Mouse (Mus musculus) midbrain, embryonic 16.5 days (tissue): ENCODE measurements around the gene Lrwd1. TPM values are rescaled to one million over a fixed set of nuclear protein-coding genes. Genes with fewer than 3 reads are reported as not detected.

Experiments used
- ATAC-seq: fragments of 200-750 bp; cut with Nextera tagmentation; 2 replicates; pipeline ENCODE4 v1.8.0; 2017; ENCODE audit warnings: moderate TSS enrichment
- H3K27ac ChIP-seq: fragments of 300-500 bp; sonication (generic); 2 replicates; pipeline ENCODE4 v1.5.1; 2014; ENCODE audit warnings: mild to moderate bottlenecking, low read length, mixed read lengths
- H3K27me3 ChIP-seq: fragments of 300-500 bp; sonication (generic); 2 replicates; pipeline ENCODE4 v1.6.1; 2014; ENCODE audit warnings: low read depth, low read length, mixed read lengths; ENCODE audit not compliant: control insufficient read depth, insufficient read depth
- H3K36me3 ChIP-seq: fragments of 300-500 bp; sonication (generic); 2 replicates; pipeline ENCODE4 v1.6.1; 2014; ENCODE audit warnings: mild to moderate bottlenecking, low read length, moderate library complexity, mixed read lengths; ENCODE audit not compliant: control insufficient read depth, insufficient read depth
- H3K4me1 ChIP-seq: fragments of 300-500 bp; sonication (generic); 2 replicates; pipeline ENCODE4 v1.6.1; 2014; ENCODE audit warnings: mild to moderate bottlenecking, low read length, mixed read lengths; ENCODE audit not compliant: control insufficient read depth, insufficient read depth
- H3K4me2 ChIP-seq: fragments of 300-500 bp; sonication (generic); 2 replicates; pipeline ENCODE4 v1.6.1; 2014; ENCODE audit warnings: mild to moderate bottlenecking, low read length, mixed read lengths
- H3K4me3 ChIP-seq: fragments of 300-500 bp; sonication (generic); 2 replicates; pipeline ENCODE4 v1.5.1; 2014; ENCODE audit warnings: low read depth, mild to moderate bottlenecking, low read length, moderate library complexity, mixed read lengths
- H3K9ac ChIP-seq: fragments of 300-500 bp; sonication (generic); 2 replicates; pipeline ENCODE4 v1.6.1; 2014; ENCODE audit warnings: low read depth, low read length, mixed read lengths
- H3K9me3 ChIP-seq: fragments of 300-500 bp; sonication (generic); replicated peaks from 2 replicates; pipeline ENCODE4 v1.6.1; 2014; ENCODE audit warnings: mild to moderate bottlenecking, low read length, mixed read lengths; ENCODE audit not compliant: control insufficient read depth, poor library complexity, severe bottlenecking
- WGBS: fragments of 180-500 bp; shearing (Covaris S2); extraction: QIAGEN DNeasy Blood & Tissue Kit; methylation state at CpG from one replicate; pipeline ENCODE4 v1.1.7; 2014; 5-methylcytosine and 5-hydroxymethylcytosine counted together
- polyA plus RNA-seq: library from polyadenylated mRNA; unstranded; fragments of >200 nt; fragmentation: Nextera tagmentation; extraction: Ambion mirVana; gene quantifications from 2 replicates; pipeline ENCODE4 v1.2.1, GENCODE M21; 2015

Lrwd1 gene
- polyA plus RNA-seq = 27.1 and 28.1 TPM in 2 replicates

DNA sequence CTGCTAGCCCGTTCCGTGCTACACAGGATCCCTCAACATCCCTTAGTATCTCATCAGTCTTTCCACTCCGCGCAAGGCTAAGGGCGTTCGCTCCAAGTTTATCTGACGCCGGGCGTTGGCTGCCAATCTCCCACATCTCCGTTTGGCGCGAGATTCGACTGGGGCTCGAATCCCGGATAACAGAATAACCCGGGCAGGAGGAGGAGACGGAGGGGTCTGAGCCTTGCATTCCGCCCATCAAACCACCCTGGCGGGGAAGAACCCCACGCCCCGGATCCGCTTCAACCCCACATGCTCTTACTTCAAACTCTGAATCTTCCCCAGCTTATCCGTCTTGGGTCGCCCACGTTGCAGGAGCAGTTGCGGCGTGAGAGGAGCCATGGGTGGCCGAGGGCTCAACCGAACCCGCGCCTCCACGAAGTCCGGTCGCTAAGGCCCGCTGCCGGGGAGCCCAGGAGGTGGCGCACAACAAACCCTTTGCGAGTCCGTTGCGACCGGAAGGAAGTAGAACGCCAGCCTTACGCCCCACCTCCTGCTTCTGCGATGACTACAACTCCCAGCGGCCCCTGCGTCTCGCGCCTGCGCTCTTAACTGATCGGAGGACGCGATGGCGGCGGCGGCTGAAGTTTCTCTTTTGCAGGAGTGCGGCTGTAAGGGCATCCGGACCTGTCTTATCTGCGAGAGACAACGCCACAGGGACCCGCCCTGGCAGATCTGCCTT, at the start of gene Lrwd1, which contains the start of gene Alkbh4:
Gene Lrwd1, minus strand, starts transcription at position 504 of the 721 bp plus-strand sequence.
Gene Alkbh4, plus strand, starts transcription at position 576 of the 721 bp plus-strand sequence.
- peak within 1 kb of the TSS; percentile 67 for H3K9ac ChIP-seq
- no peaks in the 10 kb centered on the region for H3K27me3 ChIP-seq
- H3K4me1 ChIP-seq = peaks cover 23% of the 10 kb centered on the region
- peak within 1 kb of the TSS; percentile 80 for H3K4me3 ChIP-seq
- peak within 1 kb of the TSS; percentile 23; the same call in 1 of the 2 replicates for H3K27ac ChIP-seq
- H3K36me3 ChIP-seq = peaks cover 16% of the 10 kb centered on the region
- under 1% methylated on average over 60 of the region's 60 CpGs for WGBS
- ATAC-seq = peak; percentile 93
- peak within 1 kb of the TSS; percentile 71 for H3K4me2 ChIP-seq
- H3K9me3 ChIP-seq = no peaks in the 10 kb centered on the region

DNA sequence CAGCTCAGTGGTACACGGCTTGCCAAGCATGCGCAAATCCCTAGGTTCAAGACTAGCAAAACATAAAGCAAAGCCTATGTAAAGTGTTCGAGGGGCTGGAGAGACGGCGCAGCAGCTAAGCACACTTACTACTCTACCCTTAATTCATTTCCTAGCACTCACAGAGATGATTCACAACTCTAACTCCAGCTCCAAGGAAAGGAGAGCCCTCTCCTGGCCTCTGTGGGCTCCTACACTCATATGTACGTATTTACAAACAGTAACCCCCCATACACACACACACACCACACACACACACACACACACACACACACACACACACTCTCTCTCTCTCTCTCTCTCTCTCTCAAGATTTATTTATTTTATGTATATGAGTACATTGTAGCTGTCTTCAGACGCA, 47.9 kb upstream of the Lrwd1 start:
- Histone ChIP-seq H3K27ac (no peak overlapping the region), H3K9ac (no peak overlapping the region), H3K27me3 (no peaks in the 10 kb centered on the region), H3K4me3 (no peak overlapping the region), H3K36me3 (peaks cover 26% of the 10 kb centered on the region), H3K9me3 (no peaks in the 10 kb centered on the region), H3K4me2 (no peak overlapping the region), H3K4me1 (no peaks in the 10 kb centered on the region)
- WGBS = 94% methylated on average over 7 of the region's 7 CpGs
- no peak for ATAC-seq

DNA sequence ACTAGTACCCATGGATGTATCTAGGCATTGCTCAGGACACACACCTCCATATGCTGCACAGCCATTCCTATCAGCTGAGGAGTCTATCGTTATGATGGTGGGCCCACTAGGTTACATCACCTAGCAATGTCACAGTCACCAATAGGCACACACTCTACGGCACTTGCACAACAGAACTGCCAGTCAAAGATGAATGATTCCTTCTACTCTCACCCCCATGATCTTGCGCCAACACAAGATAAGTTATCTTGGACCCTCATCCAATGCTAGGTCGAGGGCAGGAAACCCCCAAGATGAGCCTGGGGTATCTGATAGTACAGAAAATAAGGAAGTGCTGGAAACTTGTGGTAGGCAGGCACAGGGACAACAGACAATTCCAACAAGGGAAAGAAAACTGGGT, 47.0 kb upstream of the Lrwd1 start:
- H3K36me3 ChIP-seq = peaks cover 28% of the 10 kb centered on the region
- no peaks in the 10 kb centered on the region for H3K9me3 ChIP-seq
- 96% methylated on average over 4 of the region's 4 CpGs for WGBS
- H3K27me3 ChIP-seq = no peaks in the 10 kb centered on the region
- H3K4me3 ChIP-seq = no peak overlapping the region
- H3K27ac ChIP-seq = no peak overlapping the region
- no peak for ATAC-seq
- no peaks in the 10 kb centered on the region for H3K4me1 ChIP-seq
- no peak overlapping the region for H3K9ac ChIP-seq
- H3K4me2 ChIP-seq = no peak overlapping the region

DNA sequence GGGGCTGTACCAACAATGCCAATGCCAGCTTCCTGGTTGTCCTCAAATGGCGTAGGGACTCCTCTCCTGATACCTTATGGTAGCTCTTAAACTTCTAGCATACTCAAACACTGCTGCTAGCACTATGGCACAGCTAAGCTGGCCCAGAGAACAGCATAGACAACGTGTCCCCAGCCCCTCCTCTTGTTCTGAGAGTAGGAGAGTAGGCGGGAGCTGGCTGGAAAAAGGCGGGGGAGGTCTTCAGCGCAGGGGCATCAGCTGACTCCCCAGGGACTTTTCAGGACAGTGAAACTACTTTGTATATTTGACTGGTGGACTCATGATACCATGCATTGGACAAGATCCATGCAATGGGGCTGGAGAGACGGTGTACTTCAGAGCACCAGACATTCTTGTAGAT, 46.2 kb upstream of the Lrwd1 start:
- H3K4me2 ChIP-seq = no peak overlapping the region
- ATAC-seq = no peak
- no peak overlapping the region for H3K9ac ChIP-seq
- no peak overlapping the region for H3K4me3 ChIP-seq
- no peaks in the 10 kb centered on the region for H3K4me1 ChIP-seq
- peaks cover 28% of the 10 kb centered on the region for H3K36me3 ChIP-seq
- no peak overlapping the region for H3K27ac ChIP-seq
- no peaks in the 10 kb centered on the region for H3K27me3 ChIP-seq
- WGBS = 90% methylated on average over 6 of the region's 6 CpGs
- H3K9me3 ChIP-seq = no peaks in the 10 kb centered on the region

DNA sequence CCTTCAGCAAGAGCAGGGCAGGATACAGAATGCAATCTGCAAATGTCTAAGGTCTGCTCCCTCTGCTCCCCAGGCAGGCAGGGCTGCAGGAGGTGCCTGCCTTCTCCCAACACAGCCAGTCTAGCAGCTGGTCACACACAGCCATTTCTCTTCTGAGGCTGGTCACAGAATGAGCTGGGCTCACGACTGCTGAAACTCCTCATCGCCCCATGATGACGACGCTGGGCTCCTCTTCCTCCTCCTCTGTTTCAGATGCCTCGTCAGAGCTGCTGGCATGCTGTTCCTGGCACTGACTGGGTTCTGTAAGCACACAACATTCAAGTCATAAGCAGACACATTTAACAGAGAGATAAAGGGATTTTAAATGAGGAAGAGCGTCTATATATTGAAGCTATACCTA, 45.3 kb upstream of the Lrwd1 start:
- Histone ChIP-seq H3K9ac (no peak overlapping the region), H3K4me3 (no peak overlapping the region), H3K27ac (no peak overlapping the region), H3K36me3 (peaks cover 28% of the 10 kb centered on the region), H3K4me1 (no peaks in the 10 kb centered on the region), H3K4me2 (no peak overlapping the region), H3K27me3 (no peaks in the 10 kb centered on the region), H3K9me3 (no peaks in the 10 kb centered on the region)
- WGBS = 89% methylated on average over 6 of the region's 6 CpGs
- no peak for ATAC-seq

DNA sequence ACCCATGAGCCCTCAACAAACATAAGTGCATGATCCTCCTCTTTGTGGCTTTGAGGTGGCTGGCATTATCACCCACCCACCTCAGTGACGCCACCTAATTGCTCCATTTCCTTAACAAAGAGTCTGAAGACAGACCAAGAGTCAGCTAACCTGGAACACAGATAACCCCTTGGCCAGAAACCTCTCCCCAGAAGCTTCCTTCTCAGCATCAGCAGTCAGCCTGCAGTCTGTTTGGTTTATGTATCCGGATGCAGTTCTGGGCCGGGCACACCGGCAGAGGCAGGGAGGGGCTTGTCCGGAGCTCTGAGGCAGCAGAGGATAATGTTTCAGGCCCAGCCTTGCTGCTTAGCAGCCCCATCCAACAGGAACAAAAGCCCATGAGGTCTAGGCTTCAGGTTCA, 43.7 kb upstream of the Lrwd1 start:
- Histone ChIP-seq H3K4me2 (no peak overlapping the region), H3K27me3 (no peaks in the 10 kb centered on the region), H3K4me1 (no peaks in the 10 kb centered on the region), H3K27ac (no peak overlapping the region), H3K36me3 (peaks cover 28% of the 10 kb centered on the region), H3K9ac (no peak overlapping the region), H3K4me3 (no peak overlapping the region), H3K9me3 (no peaks in the 10 kb centered on the region)
- WGBS = 85% methylated on average over 5 of the region's 5 CpGs
- ATAC-seq = no peak

DNA sequence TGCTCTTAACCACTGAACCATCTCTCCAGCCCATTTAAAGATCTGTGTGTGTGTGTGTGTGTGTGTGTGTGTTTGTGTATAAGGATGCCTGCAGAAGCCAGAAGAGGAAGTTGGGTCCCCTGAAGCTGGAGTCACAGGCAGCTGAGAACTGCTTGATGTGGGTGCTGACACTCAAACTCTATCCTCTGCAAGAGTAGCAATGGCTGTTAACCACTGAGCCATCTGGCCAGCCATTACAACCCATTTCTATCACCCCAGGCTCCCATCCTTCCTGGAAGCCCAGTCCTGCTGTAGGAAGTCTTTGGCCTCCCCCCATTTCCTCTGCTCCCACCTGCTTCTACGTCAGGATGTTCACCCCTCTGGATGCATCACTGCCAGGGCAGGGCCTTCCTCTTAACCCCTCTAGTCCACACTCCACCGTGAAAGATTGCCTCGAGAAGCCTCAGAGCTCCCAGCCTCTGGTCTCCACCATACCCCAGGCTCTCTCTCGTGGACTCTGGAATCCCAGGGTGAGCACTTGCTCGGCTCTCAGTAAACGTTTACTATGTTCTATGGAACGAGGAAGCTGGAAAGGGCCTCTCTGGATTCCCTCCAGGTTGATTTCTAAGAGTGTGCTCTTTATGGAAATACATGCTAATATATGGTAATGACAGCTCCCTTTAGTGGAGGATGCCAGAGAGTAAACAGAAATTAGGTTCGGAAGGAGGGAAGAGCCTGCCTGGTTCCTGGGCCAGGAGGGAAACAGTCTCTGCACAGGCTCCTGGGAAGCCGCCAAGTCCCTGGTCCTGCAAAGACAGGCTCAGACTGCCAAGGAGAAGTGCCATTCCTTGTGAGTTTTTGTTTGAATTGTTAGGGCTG, 38.0 kb upstream of the Lrwd1 start:
- Histone ChIP-seq H3K4me3 (no peak overlapping the region), H3K27ac (peak overlapping the region; percentile 70), H3K4me1 (peaks cover 21% of the 10 kb centered on the region), H3K9me3 (no peaks in the 10 kb centered on the region), H3K36me3 (peaks cover 6% of the 10 kb centered on the region), H3K9ac (peak overlapping the region; percentile 44; the same call in 1 of the 2 replicates), H3K27me3 (no peaks in the 10 kb centered on the region), H3K4me2 (no peak overlapping the region)
- ATAC-seq = no peak
- WGBS = 39% methylated on average over 9 of the region's 9 CpGs

DNA sequence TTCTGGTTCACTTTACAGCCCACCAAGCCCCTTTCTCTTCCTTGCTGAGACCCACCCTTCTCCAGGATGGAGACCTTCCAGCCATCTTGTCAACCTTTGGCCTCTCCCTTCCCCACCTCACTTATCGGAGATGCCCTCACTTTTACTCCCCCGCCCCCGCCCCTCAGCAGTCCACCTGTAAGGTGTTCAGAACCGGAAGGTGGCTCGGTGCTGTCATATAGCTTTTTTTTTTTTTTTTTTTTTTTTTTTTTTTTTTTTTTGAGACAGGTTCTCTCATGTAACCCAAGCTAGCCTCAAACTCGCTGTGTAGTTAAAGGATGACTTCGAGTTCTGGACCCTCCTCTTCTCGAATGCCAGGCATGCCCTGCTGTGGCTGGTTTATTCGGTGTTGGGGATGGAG, 37.1 kb upstream of the Lrwd1 start:
- Histone ChIP-seq H3K9me3 (no peaks in the 10 kb centered on the region), H3K36me3 (no peaks in the 10 kb centered on the region), H3K4me2 (no peak overlapping the region), H3K27ac (no peak overlapping the region), H3K27me3 (no peaks in the 10 kb centered on the region), H3K4me1 (peaks cover 21% of the 10 kb centered on the region), H3K9ac (no peak overlapping the region), H3K4me3 (no peak overlapping the region)
- ATAC-seq = no peak
- 79% methylated on average over 9 of the region's 9 CpGs for WGBS
